Mouse (Mus musculus) erythroblast, embryonic 14.5 days (primary cell): Measurements from ENCODE around the gene Dcaf1.

ENCODE experiments used
- GATA1 ChIP-seq: IDR thresholded peaks from 2 replicates; pipeline ENCODE4 v1.6.1; 2012; ENCODE audit warnings: low read length, inconsistent platforms, mixed read lengths
- TAL1 ChIP-seq: IDR thresholded peaks from 3 replicates; pipeline ENCODE4 v1.6.1; 2012; ENCODE audit warnings: low read length, inconsistent platforms, mixed read lengths

DNA sequence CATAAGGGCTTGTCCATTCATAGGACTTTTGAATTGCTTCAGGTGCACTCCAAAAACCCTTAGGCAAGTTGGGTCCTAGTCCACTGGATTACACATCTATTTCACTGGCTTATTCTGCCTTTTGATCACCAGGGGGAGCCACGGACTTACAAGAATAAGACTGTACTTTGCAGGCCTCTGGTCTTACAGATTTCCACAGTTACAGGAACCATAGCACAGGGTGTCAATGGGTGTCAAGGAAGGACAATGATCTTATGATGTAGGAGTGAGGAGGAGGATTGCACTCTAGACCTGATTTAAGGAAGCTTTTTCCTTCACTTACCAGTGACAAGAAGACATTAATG lies 82.1 kb downstream of the Dcaf1 start:
- TF ChIP-seq TAL1 (no peak), GATA1 (no peak)
